Mouse (Mus musculus) kidney, adult 18-20 months (tissue): ENCODE data around the gene Ctag2.

Source experiments
- DNase-seq: peaks from one replicate; pipeline ENCODE4 v3.0.0; 2021

Gene Ctag2

GRCm38 (mm10) chrX:65047344-65047743 is at the start of gene Ctag2:
Gene Ctag2 (plus strand): TSS chrX:65047644.
- DNase-seq = no peak
